Mouse (Mus musculus) CH12.LX (cell line): ENCODE measurements around the gene Sdr9c7.

Experiments used
- BHLHE40 ChIP-seq: IDR thresholded peaks from 2 replicates; pipeline ENCODE4 v1.6.1; 2011; ENCODE audit warnings: mild to moderate bottlenecking, low read depth, low read length, improper control_type of control experiment
- CTCF ChIP-seq, 2 experiments: IDR thresholded peaks in 1 of 2; conservative IDR thresholded peaks in 1 of 2; 2 replicates each; pipeline ENCODE4 v1.5.1; 2011 to 2012; ENCODE audit warnings: low read depth in 2 of 2, low read length in 2 of 2, improper control_type of control experiment in 1 of 2, inconsistent platforms in 1 of 2, mild to moderate bottlenecking in 1 of 2, moderate library complexity in 1 of 2
- RAD21 ChIP-seq: IDR thresholded peaks from 2 replicates; pipeline ENCODE4 v1.6.1; 2011; ENCODE audit warnings: low read depth, mild to moderate bottlenecking, low read length, improper control_type of control experiment, moderate library complexity
- USF1 ChIP-seq: IDR thresholded peaks from 2 replicates; pipeline ENCODE4 v1.6.1; 2014; ENCODE audit warnings: low read depth, mild to moderate bottlenecking, inconsistent platforms, low read length, improper control_type of control experiment
- ZC3H11A ChIP-seq: IDR thresholded peaks from 2 replicates; pipeline ENCODE4 v1.6.1; 2012; ENCODE audit warnings: low read depth, mild to moderate bottlenecking, inconsistent platforms, low read length, improper control_type of control experiment
- ZNF384 ChIP-seq: IDR thresholded peaks from 2 replicates; pipeline ENCODE4 v1.6.1; 2012; ENCODE audit warnings: low read depth, low read length, improper control_type of control experiment, inconsistent platforms

DNA sequence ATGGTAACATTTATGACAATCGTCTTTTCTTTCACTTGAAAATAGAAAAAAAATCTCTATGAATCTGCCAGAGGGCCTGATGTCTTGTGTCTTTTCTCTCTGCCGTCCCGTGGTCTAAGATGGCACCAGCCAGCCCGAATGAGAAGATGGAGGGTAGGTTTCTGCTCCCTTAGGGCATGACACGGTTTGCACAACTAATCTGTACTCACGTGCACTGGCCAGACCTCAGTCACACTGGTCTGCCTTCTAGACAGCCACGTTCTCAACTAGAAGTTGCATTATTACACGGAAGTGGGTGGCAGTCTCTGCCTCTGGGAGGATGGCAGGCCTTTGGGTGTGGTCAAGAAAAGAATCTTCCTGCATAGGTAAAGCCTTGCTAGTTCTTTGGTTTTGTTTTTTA is 24.7 kb downstream of the Sdr9c7 start:
- TF ChIP-seq ZNF384 (no peak), BHLHE40 (peak; percentile 70), ZC3H11A (no peak), USF1 (no peak), CTCF (conservative IDR thresholded peaks at IDR 0.05 in 1 of 2, IDR thresholded peaks at IDR 0.05 in 1 of 2; ENCODE audit: low read depth in 2 of 2, low read length in 2 of 2) (no peak), RAD21 (no peak)
